Mouse (Mus musculus) thymus, adult 2 months (tissue): ENCODE measurements around the gene Dip2a. TPM values are rescaled to one million over a fixed set of nuclear protein-coding genes. Genes with fewer than 3 reads are reported as not detected.

Experiments
- DNase-seq: peaks from one replicate; pipeline ENCODE4 v3.0.0; 2021
- H3K27ac ChIP-seq: fragments of 200-500 bp; 2 replicates; pipeline ENCODE4 v1.5.1; 2012; ENCODE audit warnings: low read length, control low read depth; ENCODE audit not compliant: control insufficient read depth, insufficient read depth
- H3K27me3 ChIP-seq: fragments of 200-500 bp; 2 replicates; pipeline ENCODE4 v1.6.1; 2012; ENCODE audit warnings: mild to moderate bottlenecking, low read length, moderate library complexity, mixed read lengths; ENCODE audit not compliant: control insufficient read depth, insufficient read depth
- H3K36me3 ChIP-seq: fragments of 200-500 bp; 2 replicates; pipeline ENCODE4 v1.6.1; 2012; ENCODE audit warnings: mild to moderate bottlenecking, low read length, moderate library complexity; ENCODE audit not compliant: control insufficient read depth, insufficient read depth
- H3K4me1 ChIP-seq: fragments of 200-500 bp; replicated peaks from 2 replicates; pipeline ENCODE4 v1.6.1; 2012; ENCODE audit warnings: low read length; ENCODE audit not compliant: control insufficient read depth, insufficient read depth
- H3K4me3 ChIP-seq: fragments of 200-500 bp; 2 replicates; pipeline ENCODE4 v1.5.1; 2012; ENCODE audit warnings: mild to moderate bottlenecking, low read length, control low read depth, moderate library complexity; ENCODE audit not compliant: control insufficient read depth, insufficient read depth
- CTCF ChIP-seq: fragments of 200-500 bp; IDR thresholded peaks from 2 replicates; pipeline ENCODE4 v1.5.1; 2012; ENCODE audit warnings: mild to moderate bottlenecking, control low read depth, low read length, moderate library complexity, borderline replicate concordance; ENCODE audit not compliant: control insufficient read depth, poor library complexity, insufficient read depth; ENCODE audit errors: extremely low read depth
- POLR2A ChIP-seq: fragments of 200-500 bp; IDR thresholded peaks from 2 replicates; pipeline ENCODE4 v1.6.1; 2012; ENCODE audit warnings: mild to moderate bottlenecking, low read length, control low read depth, moderate library complexity; ENCODE audit not compliant: control insufficient read depth, poor library complexity, insufficient read depth; ENCODE audit errors: extremely low read depth
- WGBS: fragments of 180-500 bp; shearing (Covaris S2); methylation state at CpG from one replicate; pipeline ENCODE4 v1.1.7; 2018; 5-methylcytosine and 5-hydroxymethylcytosine counted together
- polyA plus RNA-seq: library from polyadenylated mRNA; depleted of rRNA; stranded (reverse); fragments of >200 nt; gene quantifications from 2 replicates; pipeline ENCODE4 v1.2.3, GENCODE M21; 2012

Gene Dip2a
- polyA plus RNA-seq, 1 experiment = 8.1 TPM

GRCm38 (mm10) chr10:76253079-76253478, 92.0 kb downstream of the Dip2a start:
- Histone ChIP-seq H3K4me3 (no peak overlapping the region), H3K4me1 (peaks cover 12% of the 10 kb centered on the region), H3K36me3 (no peaks in the 10 kb centered on the region), H3K27me3 (no peaks in the 10 kb centered on the region), H3K27ac (no peak overlapping the region)
- TF ChIP-seq POLR2A (no peak), CTCF (no peak)
- no peak for DNase-seq
- WGBS = 98% methylated on average over 1 of the region's 1 CpGs

GRCm38 (mm10) chr10:76250870-76251269, 94.2 kb downstream of the Dip2a start:
- no peak for DNase-seq
- Histone ChIP-seq H3K27ac (no peak overlapping the region), H3K36me3 (no peaks in the 10 kb centered on the region), H3K27me3 (no peaks in the 10 kb centered on the region), H3K4me1 (no peaks in the 10 kb centered on the region), H3K4me3 (no peak overlapping the region)
- WGBS = 95% methylated on average over 7 of the region's 7 CpGs
- TF ChIP-seq POLR2A (no peak), CTCF (no peak)

DNA sequence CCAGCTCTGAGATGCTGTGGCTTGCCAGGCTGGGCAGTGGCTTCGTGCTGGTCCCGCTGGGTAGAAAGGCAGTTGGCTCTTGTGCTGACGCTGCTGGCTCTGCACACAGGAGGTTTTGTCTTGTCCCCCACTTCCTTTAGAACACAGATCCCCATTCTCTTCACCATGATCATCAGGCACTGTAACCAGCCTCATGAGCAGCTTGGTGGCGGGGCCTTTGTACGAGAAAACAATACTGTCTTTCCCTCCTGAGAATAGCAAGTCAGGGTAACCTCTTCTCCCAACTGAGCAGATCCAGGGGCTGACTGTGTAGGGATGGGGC, 96.5 kb downstream of the Dip2a start:
- WGBS = 85% methylated on average over 5 of the region's 5 CpGs
- Histone ChIP-seq H3K27me3 (no peaks in the 10 kb centered on the region), H3K4me1 (no peaks in the 10 kb centered on the region), H3K27ac (no peak overlapping the region), H3K4me3 (no peak overlapping the region), H3K36me3 (no peaks in the 10 kb centered on the region)
- TF ChIP-seq POLR2A (no peak), CTCF (no peak)
- DNase-seq = no peak

GRCm38 (mm10) chr10:76247960-76248646, 97.0 kb downstream of the Dip2a start:
- TF ChIP-seq POLR2A (no peak), CTCF (no peak)
- no peak for DNase-seq
- 73% methylated on average over 21 of the region's 21 CpGs for WGBS
- H3K36me3 ChIP-seq = no peaks in the 10 kb centered on the region
- no peaks in the 10 kb centered on the region for H3K4me1 ChIP-seq
- no peak overlapping the region for H3K27ac ChIP-seq
- H3K27me3 ChIP-seq = no peaks in the 10 kb centered on the region
- H3K4me3 ChIP-seq = no peak overlapping the region

- 69% methylated on average over 4 of the region's 4 CpGs for WGBS
- Histone ChIP-seq H3K4me3 (no peak overlapping the region), H3K27me3 (no peaks in the 10 kb centered on the region), H3K4me1 (no peaks in the 10 kb centered on the region), H3K27ac (no peak overlapping the region), H3K36me3 (no peaks in the 10 kb centered on the region)
- no peak for DNase-seq
- TF ChIP-seq CTCF (no peak), POLR2A (no peak)
These were observed 98.5 kb downstream of the Dip2a start for GRCm38 (mm10) chr10:76246601-76247000.

DNA sequence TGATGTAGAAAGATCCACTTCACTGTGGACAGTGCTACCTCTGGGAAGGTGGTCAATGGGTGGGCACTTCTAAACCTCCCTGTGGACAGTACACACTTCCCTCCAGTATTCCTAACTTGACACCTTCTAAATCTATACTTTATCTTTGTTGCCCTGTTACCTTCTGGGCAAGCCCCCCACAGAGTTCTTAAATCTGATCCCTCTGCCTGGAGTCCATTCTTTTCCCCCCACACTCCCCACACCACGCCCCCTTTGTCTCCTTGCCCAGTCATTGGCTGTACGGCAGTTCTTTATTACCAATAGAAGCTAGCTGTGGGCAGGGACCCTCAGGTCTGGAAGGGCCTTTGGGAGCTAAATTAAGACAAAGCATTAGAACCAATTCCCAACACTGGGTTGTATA, 100.0 kb downstream of the Dip2a start:
- DNase-seq = no peak
- WGBS = 94% methylated on average over 2 of the region's 2 CpGs

GRCm38 (mm10) chr10:76239401-76239800, 105.7 kb downstream of the Dip2a start:
- WGBS = 91% methylated on average over 4 of the region's 4 CpGs

More for the DNA sequence above, 100.0 kb downstream of the Dip2a start:
- Histone ChIP-seq H3K4me1 (no peaks in the 10 kb centered on the region), H3K27ac (no peak overlapping the region), H3K4me3 (no peak overlapping the region), H3K27me3 (no peaks in the 10 kb centered on the region), H3K36me3 (no peaks in the 10 kb centered on the region)
- no peak for TF ChIP-seq POLR2A
- TF ChIP-seq CTCF = no peak

More at GRCm38 (mm10) chr10:76239401-76239800, 105.7 kb downstream of the Dip2a start:
- Histone ChIP-seq H3K36me3 (no peaks in the 10 kb centered on the region), H3K4me1 (no peaks in the 10 kb centered on the region), H3K27me3 (no peaks in the 10 kb centered on the region), H3K27ac (no peak overlapping the region), H3K4me3 (no peak overlapping the region)
- no peak for DNase-seq
- TF ChIP-seq CTCF (no peak), POLR2A (no peak)
